Mouse (Mus musculus): ENCODE results near the gene Xxylt1. TPM values are rescaled to one million over a fixed set of nuclear protein-coding genes. Genes with fewer than 3 reads are reported as not detected.

Gene Xxylt1
- polyA plus RNA-seq, 1 experiment from 2014 or later: 13.4 TPM

GRCm38 (mm10) chr16:30998048-30998447, 83.2 kb downstream of the Xxylt1 start:
- ATAC-seq (ENCODE audit: insufficient read depth, low FRiP score, low TSS enrichment): no peak
- H3K36me3 ChIP-seq (ENCODE audit: control insufficient read depth, insufficient read depth, low read length): no peaks in the 10 kb centered on the region
- 96% methylated on average over 2 of the region's 2 CpGs for WGBS
- H3K4me3 ChIP-seq (ENCODE audit: low read depth, low read length): no peak overlapping the region
- no peak for DNase-seq (ENCODE audit: low spot score)
- H3K9me3 ChIP-seq (ENCODE audit: control insufficient read depth, low read length): no peaks in the 10 kb centered on the region
- no peak overlapping the region for H3K4me2 ChIP-seq (ENCODE audit: low read depth)
- peaks cover 4% of the 10 kb centered on the region; the same call in 1 of the 2 replicates for H3K4me1 ChIP-seq (ENCODE audit: control insufficient read depth, insufficient read depth, low read length)
- no peaks in the 10 kb centered on the region for H3K27me3 ChIP-seq (ENCODE audit: control insufficient read depth, insufficient read depth, low read length)
- H3K9ac ChIP-seq (ENCODE audit: low read length): no peak overlapping the region
- H3K27ac ChIP-seq (ENCODE audit: low read depth, low read length): no peak overlapping the region

- no peak overlapping the region for H3K4me2 ChIP-seq (ENCODE audit: low read depth)
- WGBS: 87% methylated on average over 5 of the region's 5 CpGs
- H3K4me1 ChIP-seq (ENCODE audit: control insufficient read depth, insufficient read depth, low read length): peaks cover 9% of the 10 kb centered on the region; the same call in 1 of the 2 replicates
- DNase-seq (ENCODE audit: low spot score) (no peak), ATAC-seq (ENCODE audit: insufficient read depth, low FRiP score, low TSS enrichment) (no peak)
- no peaks in the 10 kb centered on the region for H3K36me3 ChIP-seq (ENCODE audit: control insufficient read depth, insufficient read depth, low read length)
- no peak overlapping the region for H3K9ac ChIP-seq (ENCODE audit: low read length)
- H3K4me3 ChIP-seq (ENCODE audit: low read depth, low read length): no peak overlapping the region
- H3K27ac ChIP-seq (ENCODE audit: low read depth, low read length): no peak overlapping the region
- H3K9me3 ChIP-seq (ENCODE audit: control insufficient read depth, low read length): no peaks in the 10 kb centered on the region
- no peaks in the 10 kb centered on the region for H3K27me3 ChIP-seq (ENCODE audit: control insufficient read depth, insufficient read depth, low read length)
These were observed 85.8 kb downstream of the Xxylt1 start for GRCm38 (mm10) chr16:30995446-30995845.

DNA sequence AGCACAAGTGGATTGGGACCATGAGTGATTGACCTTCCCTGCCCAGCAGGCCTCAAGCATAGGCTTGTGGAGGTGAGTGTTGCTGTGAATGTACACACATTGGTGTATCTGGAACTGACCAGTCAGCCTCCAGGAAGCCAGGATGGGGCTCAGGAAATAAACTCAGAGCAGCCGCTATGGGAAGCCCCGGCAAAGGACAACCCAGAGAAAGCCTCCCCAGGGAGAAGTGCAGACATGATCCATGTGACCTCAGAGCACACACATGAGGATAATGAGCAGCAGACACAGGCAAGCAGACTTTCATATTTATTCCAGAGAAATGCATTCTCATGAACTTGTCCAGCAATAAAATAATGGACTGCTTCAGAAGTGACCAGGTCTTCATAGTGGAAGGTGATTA, 86.4 kb downstream of the Xxylt1 start:
- Histone ChIP-seq H3K4me1 (ENCODE audit: control insufficient read depth, insufficient read depth, low read length) (peaks cover 11% of the 10 kb centered on the region; the same call in 1 of the 2 replicates), H3K9ac (ENCODE audit: low read length) (no peak overlapping the region), H3K27me3 (ENCODE audit: control insufficient read depth, insufficient read depth, low read length) (no peaks in the 10 kb centered on the region), H3K36me3 (ENCODE audit: control insufficient read depth, insufficient read depth, low read length) (no peaks in the 10 kb centered on the region), H3K27ac (ENCODE audit: low read depth, low read length) (no peak overlapping the region), H3K4me2 (ENCODE audit: low read depth) (no peak overlapping the region), H3K9me3 (ENCODE audit: control insufficient read depth, low read length) (no peaks in the 10 kb centered on the region), H3K4me3 (ENCODE audit: low read depth, low read length) (no peak overlapping the region)
- DNase-seq (ENCODE audit: low spot score): no peak
- WGBS: 68% methylated on average over 2 of the region's 2 CpGs
- ATAC-seq (ENCODE audit: insufficient read depth, low FRiP score, low TSS enrichment): no peak

- 75% methylated on average over 7 of the region's 7 CpGs for WGBS
- H3K36me3 ChIP-seq (ENCODE audit: control insufficient read depth, insufficient read depth, low read length): no peaks in the 10 kb centered on the region
- H3K27ac ChIP-seq (ENCODE audit: low read depth, low read length): no peak overlapping the region
- no peak overlapping the region for H3K4me2 ChIP-seq (ENCODE audit: low read depth)
- peaks cover 11% of the 10 kb centered on the region; the same call in 1 of the 2 replicates for H3K4me1 ChIP-seq (ENCODE audit: control insufficient read depth, insufficient read depth, low read length)
- H3K9me3 ChIP-seq (ENCODE audit: control insufficient read depth, low read length): no peaks in the 10 kb centered on the region
- H3K9ac ChIP-seq (ENCODE audit: low read length): no peak overlapping the region
- ATAC-seq (ENCODE audit: insufficient read depth, low FRiP score, low TSS enrichment): no peak
- H3K4me3 ChIP-seq (ENCODE audit: low read depth, low read length): no peak overlapping the region
- DNase-seq (ENCODE audit: low spot score): no peak
- no peaks in the 10 kb centered on the region for H3K27me3 ChIP-seq (ENCODE audit: control insufficient read depth, insufficient read depth, low read length)
These were observed 86.9 kb downstream of the Xxylt1 start for GRCm38 (mm10) chr16:30994296-30994695.

GRCm38 (mm10) chr16:30992568-30992967, 88.7 kb downstream of the Xxylt1 start:
- Histone ChIP-seq H3K4me3 (ENCODE audit: low read depth, low read length) (no peak overlapping the region), H3K27me3 (ENCODE audit: control insufficient read depth, insufficient read depth, low read length) (no peaks in the 10 kb centered on the region), H3K9me3 (ENCODE audit: control insufficient read depth, low read length) (no peaks in the 10 kb centered on the region), H3K27ac (ENCODE audit: low read depth, low read length) (0 out of 2 replicates have a peak overlapping the region, but pooled peaks have one; percentile 17), H3K4me1 (ENCODE audit: control insufficient read depth, insufficient read depth, low read length) (peaks cover 11% of the 10 kb centered on the region), H3K9ac (ENCODE audit: low read length) (no peak overlapping the region), H3K4me2 (ENCODE audit: low read depth) (no peak overlapping the region), H3K36me3 (ENCODE audit: control insufficient read depth, insufficient read depth, low read length) (no peaks in the 10 kb centered on the region)
- DNase-seq (ENCODE audit: low spot score) (no peak), ATAC-seq (ENCODE audit: insufficient read depth, low FRiP score, low TSS enrichment) (no peak)
- 35% methylated on average over 5 of the region's 5 CpGs for WGBS

DNA sequence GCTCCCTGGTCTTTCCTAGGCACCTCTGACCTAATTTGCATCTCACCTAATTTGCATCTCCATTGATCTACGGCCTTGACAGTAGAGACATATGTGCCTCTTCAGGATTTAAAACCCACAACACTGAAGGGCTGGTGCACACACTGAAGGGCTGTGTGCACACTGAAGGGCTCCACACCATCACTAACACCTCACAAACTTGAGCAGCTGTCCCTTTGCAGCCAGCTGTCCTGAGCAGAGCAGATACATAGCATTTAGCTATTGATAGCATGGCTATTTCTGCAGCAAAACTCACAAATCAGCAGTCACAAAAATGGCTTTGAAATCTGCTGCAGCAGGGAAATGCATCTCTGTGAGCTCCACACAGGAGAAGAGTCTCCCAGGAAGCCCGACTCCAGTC, 90.6 kb downstream of the Xxylt1 start:
- Histone ChIP-seq H3K4me1 (ENCODE audit: control insufficient read depth, insufficient read depth, low read length) (peaks cover 11% of the 10 kb centered on the region), H3K27ac (ENCODE audit: low read depth, low read length) (0 out of 2 replicates have a peak overlapping the region, but pooled peaks have one; percentile 7), H3K9me3 (ENCODE audit: control insufficient read depth, low read length) (no peaks in the 10 kb centered on the region), H3K4me2 (ENCODE audit: low read depth) (no peak overlapping the region), H3K27me3 (ENCODE audit: control insufficient read depth, insufficient read depth, low read length) (no peaks in the 10 kb centered on the region), H3K4me3 (ENCODE audit: low read depth, low read length) (no peak overlapping the region), H3K9ac (ENCODE audit: low read length) (no peak overlapping the region), H3K36me3 (ENCODE audit: control insufficient read depth, insufficient read depth, low read length) (no peaks in the 10 kb centered on the region)
- ATAC-seq (ENCODE audit: insufficient read depth, low FRiP score, low TSS enrichment) (no peak), DNase-seq (ENCODE audit: low spot score) (no peak)
- 32% methylated on average over 2 of the region's 2 CpGs for WGBS

- Histone ChIP-seq H3K4me2 (ENCODE audit: low read depth) (no peak overlapping the region), H3K4me3 (ENCODE audit: low read depth, low read length) (no peak overlapping the region), H3K9ac (ENCODE audit: low read length) (no peak overlapping the region), H3K27me3 (ENCODE audit: control insufficient read depth, insufficient read depth, low read length) (no peaks in the 10 kb centered on the region), H3K4me1 (ENCODE audit: control insufficient read depth, insufficient read depth, low read length) (peaks cover 11% of the 10 kb centered on the region), H3K36me3 (ENCODE audit: control insufficient read depth, insufficient read depth, low read length) (no peaks in the 10 kb centered on the region), H3K9me3 (ENCODE audit: control insufficient read depth, low read length) (no peaks in the 10 kb centered on the region), H3K27ac (ENCODE audit: low read depth, low read length) (no peak overlapping the region)
- ATAC-seq (ENCODE audit: insufficient read depth, low FRiP score, low TSS enrichment) (no peak), DNase-seq (ENCODE audit: low spot score) (no peak)
- WGBS: 80% methylated on average over 6 of the region's 6 CpGs
These were observed 93.0 kb downstream of the Xxylt1 start for GRCm38 (mm10) chr16:30988225-30988624.

- no peak overlapping the region for H3K4me2 ChIP-seq (ENCODE audit: low read depth)
- no peaks in the 10 kb centered on the region for H3K9me3 ChIP-seq (ENCODE audit: control insufficient read depth, low read length)
- H3K27ac ChIP-seq (ENCODE audit: low read depth, low read length): no peak overlapping the region
- H3K4me3 ChIP-seq (ENCODE audit: low read depth, low read length): no peak overlapping the region
- no peaks in the 10 kb centered on the region for H3K27me3 ChIP-seq (ENCODE audit: control insufficient read depth, insufficient read depth, low read length)
- DNase-seq (ENCODE audit: low spot score): no peak
- peaks cover 8% of the 10 kb centered on the region for H3K4me1 ChIP-seq (ENCODE audit: control insufficient read depth, insufficient read depth, low read length)
- no peaks in the 10 kb centered on the region for H3K36me3 ChIP-seq (ENCODE audit: control insufficient read depth, insufficient read depth, low read length)
- 70% methylated on average over 6 of the region's 6 CpGs for WGBS
- ATAC-seq (ENCODE audit: insufficient read depth, low FRiP score, low TSS enrichment): no peak
- no peak overlapping the region for H3K9ac ChIP-seq (ENCODE audit: low read length)
These were observed 93.5 kb downstream of the Xxylt1 start for GRCm38 (mm10) chr16:30987684-30988083.

DNA sequence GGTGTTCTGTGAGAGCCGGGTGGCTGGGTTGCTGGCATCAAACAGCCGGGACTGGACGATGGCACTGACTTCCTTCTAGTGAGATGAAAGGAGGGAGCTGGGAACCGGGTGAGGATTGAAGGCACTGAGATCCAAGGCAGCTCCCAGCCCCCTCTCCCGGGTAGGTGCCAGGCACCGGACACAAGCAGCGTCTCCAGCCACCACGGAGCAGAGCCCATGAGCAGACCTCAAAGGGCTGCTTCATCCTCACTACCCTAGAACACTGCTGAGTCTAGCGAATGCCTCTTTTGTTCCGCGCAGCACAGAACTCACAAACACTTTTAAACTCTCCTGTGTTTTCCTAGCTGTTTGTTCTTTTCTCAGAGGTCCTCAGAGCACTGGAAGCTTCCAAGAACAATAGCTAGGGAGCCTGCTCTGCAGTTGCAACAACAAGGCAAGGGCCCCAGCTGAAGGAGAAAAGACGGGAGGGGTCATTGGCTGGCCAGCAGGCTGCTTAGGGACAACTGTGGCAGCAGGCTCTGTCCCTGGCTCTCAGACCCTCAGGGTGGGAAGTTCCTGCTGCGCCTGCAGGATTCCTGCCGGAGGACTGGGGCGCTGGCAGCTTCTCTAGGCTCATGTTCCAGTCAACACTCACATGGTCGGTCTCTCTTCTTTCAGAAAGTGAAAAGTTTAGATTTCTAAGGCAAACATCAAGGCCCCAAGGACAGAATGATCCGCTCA, 96.2 kb downstream of the Xxylt1 start:
- H3K9ac ChIP-seq (ENCODE audit: low read length): 0 out of 2 replicates have a peak overlapping the region, but pooled peaks have one; percentile 9
- no peaks in the 10 kb centered on the region for H3K36me3 ChIP-seq (ENCODE audit: control insufficient read depth, insufficient read depth, low read length)
- H3K27ac ChIP-seq (ENCODE audit: low read depth, low read length): no peak overlapping the region
- ATAC-seq (ENCODE audit: insufficient read depth, low FRiP score, low TSS enrichment) (no peak), DNase-seq (ENCODE audit: low spot score) (no peak)
- H3K4me1 ChIP-seq (ENCODE audit: control insufficient read depth, insufficient read depth, low read length): no peaks in the 10 kb centered on the region; the same call in 1 of the 2 replicates
- 31% methylated on average over 17 of the region's 17 CpGs for WGBS
- no peaks in the 10 kb centered on the region for H3K9me3 ChIP-seq (ENCODE audit: control insufficient read depth, low read length)
- H3K4me2 ChIP-seq (ENCODE audit: low read depth): no peak overlapping the region
- H3K4me3 ChIP-seq (ENCODE audit: low read depth, low read length): no peak overlapping the region
- no peaks in the 10 kb centered on the region for H3K27me3 ChIP-seq (ENCODE audit: control insufficient read depth, insufficient read depth, low read length)
